Comparison of ENCODE assay signal across 26 mouse cellular contexts in genomic region chr11:17797632-17798031, GRCm38 (mm10).
DNase-seq lines count a peak whose midpoint lies in the region; ATAC-seq and TF ChIP-seq lines count a peak whose summit lies in the region.
"Had no signal": no experiment of that assay in that cellular context is flagged by ENCODE, and none has a peak within 500 bp of the region (broad histone marks: within the 10 kb centered on the region; RNA-seq: fewer than 3 reads in every experiment).

No protein-coding gene starts in this region.

- no peaks in the 10 kb centered on the region for H3K9me3 ChIP-seq in midbrain, embryonic 11.5 days (ENCODE audit: control insufficient read depth, low read length)
- H3K9me3 ChIP-seq in midbrain, embryonic 10.5 days (replicated peaks) = no peaks in the 10 kb centered on the region
- H3K9me3 ChIP-seq in midbrain, embryonic 14.5 days (ENCODE audit: control insufficient read depth, low read length) = no peaks in the 10 kb centered on the region
- H3K9me3 ChIP-seq in midbrain, postnatal 0 days (ENCODE audit: low read length) = no peaks in the 10 kb centered on the region
- H3K9me3 ChIP-seq: embryonic facial prominence, embryonic 10.5 days; embryonic facial prominence, embryonic 13.5 days; forebrain, embryonic 13.5 days; hindbrain, embryonic 12.5 days; hindbrain, embryonic 15.5 days had no signal

- H3K9ac ChIP-seq in midbrain, embryonic 11.5 days (ENCODE audit: low read length) = no peak overlapping the region
- H3K9ac ChIP-seq in midbrain, embryonic 14.5 days (replicated peaks; ENCODE audit: low read length) = no peak overlapping the region
- H3K9ac ChIP-seq in midbrain, postnatal 0 days (replicated peaks; ENCODE audit: low read length, poor library complexity, severe bottlenecking) = no peak overlapping the region
- H3K9ac ChIP-seq: embryonic facial prominence, embryonic 13.5 days; forebrain, embryonic 13.5 days; hindbrain, embryonic 12.5 days; hindbrain, embryonic 15.5 days had no signal

- no peak overlapping the region for H3K4me2 ChIP-seq in midbrain, embryonic 11.5 days
- H3K4me2 ChIP-seq in midbrain, embryonic 14.5 days (ENCODE audit: low read length) = no peak overlapping the region
- no peak overlapping the region for H3K4me2 ChIP-seq in midbrain, postnatal 0 days (ENCODE audit: low read depth, low read length, poor library complexity, severe bottlenecking)
- H3K4me2 ChIP-seq: embryonic facial prominence, embryonic 13.5 days; forebrain, embryonic 13.5 days; heart, embryonic 11.5 days; hindbrain, embryonic 12.5 days; hindbrain, embryonic 15.5 days had no signal

- no peak for DNase-seq in midbrain, embryonic 11.5 days (ENCODE audit: low spot score, missing footprints)
- DNase-seq in midbrain, embryonic 10.5 days (ENCODE audit: low spot score) = no peak
- peak; percentile 9 for DNase-seq in midbrain, embryonic 14.5 days
- no peak for DNase-seq in midbrain, postnatal 0 days (ENCODE audit: low spot score)
- no peak for DNase-seq in spleen, postnatal 14 days (ENCODE audit: low spot score in 2 of 2)
- DNase-seq in left cerebral cortex, adult 11 months (ENCODE audit: low spot score) = no peak
- DNase-seq: adrenal gland, adult 8-10 months; adrenal gland, postnatal 25 days; cerebellum, adult 11-12 months; cerebellum, adult 8-10 months; cerebellum, postnatal 10 days; cerebellum, postnatal 36 days; embryo, embryonic 11 days; gastrocnemius, adult 2 months; gastrocnemius, postnatal 14 days; heart, adult 11 months had no signal

- no peak overlapping the region for H3K4me3 ChIP-seq in midbrain, embryonic 11.5 days (ENCODE audit: low read depth, low read length)
- H3K4me3 ChIP-seq in midbrain, embryonic 10.5 days = no peak overlapping the region
- H3K4me3 ChIP-seq in midbrain, embryonic 14.5 days (replicated peaks; ENCODE audit: low read depth, low read length) = no peak overlapping the region
- H3K4me3 ChIP-seq in midbrain, postnatal 0 days (ENCODE audit: low read depth, low read length) = no peak overlapping the region
- H3K4me3 ChIP-seq: embryonic facial prominence, embryonic 10.5 days; embryonic facial prominence, embryonic 13.5 days; erythroblast, embryonic 14.5 days; forebrain, embryonic 13.5 days; gastrocnemius, adult 2 months; hindbrain, embryonic 12.5 days; hindbrain, embryonic 15.5 days had no signal

- H3K36me3 ChIP-seq in midbrain, embryonic 11.5 days (ENCODE audit: control insufficient read depth, insufficient read depth, low read length) = no peaks in the 10 kb centered on the region
- H3K36me3 ChIP-seq in midbrain, embryonic 10.5 days = no peaks in the 10 kb centered on the region
- H3K36me3 ChIP-seq in midbrain, embryonic 14.5 days (ENCODE audit: control insufficient read depth, insufficient read depth, low read length) = no peaks in the 10 kb centered on the region
- H3K36me3 ChIP-seq in midbrain, postnatal 0 days (ENCODE audit: insufficient read depth, low read length) = no peaks in the 10 kb centered on the region
- H3K36me3 ChIP-seq: embryonic facial prominence, embryonic 10.5 days; embryonic facial prominence, embryonic 13.5 days; hindbrain, embryonic 12.5 days; hindbrain, embryonic 15.5 days had no signal

- no peaks in the 10 kb centered on the region for H3K4me1 ChIP-seq in midbrain, embryonic 11.5 days (ENCODE audit: control insufficient read depth, insufficient read depth, low read length)
- H3K4me1 ChIP-seq in midbrain, embryonic 10.5 days = no peaks in the 10 kb centered on the region
- H3K4me1 ChIP-seq in midbrain, embryonic 14.5 days (ENCODE audit: control insufficient read depth, insufficient read depth, low read length) = no peaks in the 10 kb centered on the region
- no peaks in the 10 kb centered on the region for H3K4me1 ChIP-seq in midbrain, postnatal 0 days (ENCODE audit: insufficient read depth, low read length)
- H3K4me1 ChIP-seq: embryonic facial prominence, embryonic 10.5 days; embryonic facial prominence, embryonic 13.5 days; forebrain, embryonic 13.5 days; hindbrain, embryonic 12.5 days; hindbrain, embryonic 15.5 days had no signal

- no peak for TF ChIP-seq CTCF in midbrain, postnatal 0 days (IDR thresholded peaks at IDR 0.05)

- peak; percentile 38; the same call in 1 of the 2 replicates for ATAC-seq in midbrain, embryonic 11.5 days (ENCODE audit: low FRiP score)
- ATAC-seq in midbrain, embryonic 14.5 days (ENCODE audit: low FRiP score, low TSS enrichment) = peak; percentile 43; the same call in 1 of the 2 replicates
- peak; percentile 27; the same call in 1 of the 2 replicates for ATAC-seq in midbrain, postnatal 0 days (ENCODE audit: low FRiP score)
- ATAC-seq: activated CD4-positive, CD25-positive, alpha-beta regulatory T cell, adult 4 months; CD4-positive, CD25-positive, alpha-beta regulatory T cell, adult 4 months; forebrain, embryonic 13.5 days; forebrain, embryonic 16.5 days had no signal

- H3K27ac ChIP-seq in midbrain, embryonic 11.5 days (ENCODE audit: low read depth, low read length) = no peak overlapping the region
- H3K27ac ChIP-seq in midbrain, embryonic 10.5 days (replicated peaks) = no peak overlapping the region
- no peak overlapping the region for H3K27ac ChIP-seq in midbrain, embryonic 14.5 days (replicated peaks; ENCODE audit: low read depth, low read length)
- no peak overlapping the region for H3K27ac ChIP-seq in midbrain, postnatal 0 days (ENCODE audit: low read depth, low read length)
- H3K27ac ChIP-seq: embryonic facial prominence, embryonic 10.5 days; embryonic facial prominence, embryonic 13.5 days; forebrain, embryonic 13.5 days; gastrocnemius, adult 2 months; hindbrain, embryonic 12.5 days; hindbrain, embryonic 15.5 days had no signal

- H3K27me3 ChIP-seq in midbrain, embryonic 11.5 days (ENCODE audit: control insufficient read depth, insufficient read depth, low read length) = no peaks in the 10 kb centered on the region
- no peaks in the 10 kb centered on the region for H3K27me3 ChIP-seq in midbrain, embryonic 10.5 days (ENCODE audit: low read depth, poor library complexity, severe bottlenecking)
- no peaks in the 10 kb centered on the region for H3K27me3 ChIP-seq in midbrain, embryonic 14.5 days (ENCODE audit: control insufficient read depth, insufficient read depth, low read length)
- H3K27me3 ChIP-seq in midbrain, postnatal 0 days (ENCODE audit: insufficient read depth, low read length) = no peaks in the 10 kb centered on the region
- H3K27me3 ChIP-seq: embryonic facial prominence, embryonic 13.5 days; forebrain, embryonic 13.5 days; hindbrain, embryonic 12.5 days; hindbrain, embryonic 15.5 days had no signal
